Mouse (Mus musculus) small intestine, adult 2 months (tissue): ENCODE measurements around the gene Gmppa. TPM values are rescaled to one million over a fixed set of nuclear protein-coding genes. Genes with fewer than 3 reads are reported as not detected.
A peak's percentile ranks its signal among the peaks of the same experiment; 100 is the strongest.

Experiments
- H3K27ac ChIP-seq: fragments of 200-500 bp; 2 replicates; pipeline ENCODE4 v1.5.1; 2012; ENCODE audit warnings: low read depth, low read length, control low read depth, inconsistent platforms; ENCODE audit not compliant: insufficient read depth
- H3K27me3 ChIP-seq: fragments of 200-500 bp; 2 replicates; pipeline ENCODE4 v1.6.1; 2012; ENCODE audit warnings: mild to moderate bottlenecking, moderate library complexity, low read length, inconsistent platforms; ENCODE audit not compliant: control insufficient read depth, insufficient read depth
- H3K36me3 ChIP-seq: fragments of 200-500 bp; 2 replicates; pipeline ENCODE4 v1.6.1; 2012; ENCODE audit warnings: mild to moderate bottlenecking, low read length, control low read depth, inconsistent platforms; ENCODE audit not compliant: control insufficient read depth, insufficient read depth
- H3K4me1 ChIP-seq: fragments of 200-500 bp; 2 replicates; pipeline ENCODE4 v1.6.1; 2012; ENCODE audit warnings: low read length, inconsistent platforms, mixed read lengths; ENCODE audit not compliant: control insufficient read depth, insufficient read depth, insufficient read length
- H3K4me3 ChIP-seq: fragments of 200-500 bp; 2 replicates; pipeline ENCODE4 v1.5.1; 2012; ENCODE audit warnings: low read depth, mild to moderate bottlenecking, control low read depth, inconsistent platforms, low read length, moderate library complexity
- CTCF ChIP-seq: fragments of 200-500 bp; IDR thresholded peaks from 2 replicates; pipeline ENCODE4 v1.5.1; 2012; ENCODE audit warnings: low read depth, mild to moderate bottlenecking, control low read depth, inconsistent platforms, low read length, moderate library complexity, mixed read lengths; ENCODE audit not compliant: insufficient replicate concordance, insufficient read length; ENCODE audit errors: extremely low read depth
- POLR2A ChIP-seq: fragments of 200-500 bp; IDR thresholded peaks from 2 replicates; pipeline ENCODE4 v1.6.1; 2012; ENCODE audit warnings: low read depth, mild to moderate bottlenecking, control low read depth, inconsistent platforms, low read length, moderate library complexity
- WGBS: fragments of 180-500 bp; shearing (Covaris S2); methylation state at CpG from one replicate; pipeline ENCODE4 v1.1.7; 2018; 5-methylcytosine and 5-hydroxymethylcytosine counted together
- polyA plus RNA-seq: library from polyadenylated mRNA; depleted of rRNA; stranded (reverse); fragments of >200 nt; gene quantifications from 2 replicates; pipeline ENCODE4 v1.2.3, GENCODE M21; 2012

Gene Gmppa
- polyA plus RNA-seq, 1 experiment, result 187 TPM

DNA sequence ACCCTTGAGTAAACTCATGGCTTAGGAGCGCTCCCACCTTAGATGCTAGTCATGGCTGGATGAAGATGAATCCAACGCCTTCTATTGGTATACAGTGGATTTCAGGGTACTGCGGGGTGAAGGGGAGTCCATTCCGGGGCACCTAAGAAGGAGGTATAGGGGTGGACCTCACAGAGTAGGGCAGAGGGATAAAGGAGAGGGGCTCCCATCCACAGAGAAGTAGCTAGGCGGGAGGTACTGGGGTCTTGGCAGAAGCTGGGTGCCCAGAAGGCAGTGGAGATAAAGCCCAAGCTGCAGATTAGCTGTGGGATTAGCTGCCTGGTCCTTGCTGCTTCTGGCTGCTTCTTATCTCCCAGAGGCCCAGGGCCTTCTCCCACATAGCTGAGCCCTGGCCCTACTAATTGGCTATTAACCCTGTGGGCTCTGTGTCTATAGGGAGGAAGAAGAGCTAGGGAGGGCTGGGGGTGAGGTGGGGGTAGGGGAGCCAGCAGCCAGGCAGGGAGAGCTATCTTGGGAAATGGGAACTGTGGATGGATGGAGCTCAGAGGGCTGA lies 28.0 kb downstream of the Gmppa start:
- Histone ChIP-seq H3K27me3 (peaks cover 11% of the 10 kb centered on the region; the same call in 1 of the 2 replicates), H3K4me1 (no peaks in the 10 kb centered on the region; the same call in 1 of the 2 replicates), H3K36me3 (no peaks in the 10 kb centered on the region), H3K27ac (no peak overlapping the region), H3K4me3 (no peak overlapping the region)
- TF ChIP-seq CTCF (no peak), POLR2A (no peak)
- 80% methylated on average over 5 of the region's 5 CpGs for WGBS

DNA sequence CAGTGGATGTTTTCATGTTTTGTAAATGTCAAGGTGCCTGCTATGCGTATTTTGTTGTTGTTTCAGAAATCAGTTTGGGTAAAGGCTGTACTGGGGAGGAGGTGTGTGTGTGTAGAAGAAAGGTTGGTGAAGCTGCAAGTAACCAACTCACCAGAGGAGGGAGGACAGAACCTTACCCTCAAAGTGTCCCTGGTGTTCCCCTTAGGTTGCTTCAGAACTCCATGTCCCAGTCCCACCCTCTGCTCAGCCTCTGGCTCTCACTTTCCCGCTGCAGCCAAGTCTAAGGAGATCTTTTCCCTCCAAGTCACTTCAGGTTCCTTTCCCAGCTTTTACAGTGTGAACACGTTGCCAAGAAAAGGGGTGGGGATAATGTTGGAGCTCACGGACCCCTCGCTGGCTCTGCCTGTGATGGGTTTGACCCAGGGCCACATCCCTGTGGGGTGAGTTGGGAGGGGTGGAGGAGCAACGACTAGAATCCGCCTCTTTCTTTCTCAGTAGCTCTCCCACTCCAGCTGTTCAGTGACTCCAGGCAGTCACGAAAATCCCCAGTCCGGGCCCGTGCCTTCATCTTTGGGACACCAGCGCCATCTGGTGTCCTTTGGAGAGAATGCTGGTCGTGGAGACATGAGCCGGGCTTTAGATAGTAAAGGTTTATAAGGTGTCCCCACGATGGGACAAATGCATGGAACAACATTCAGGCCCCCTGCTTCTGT lies 31.6 kb downstream of the Gmppa start:
- Histone ChIP-seq H3K27ac (no peak overlapping the region), H3K4me1 (no peaks in the 10 kb centered on the region), H3K36me3 (no peaks in the 10 kb centered on the region), H3K27me3 (no peaks in the 10 kb centered on the region; the same call in 1 of the 2 replicates), H3K4me3 (no peak overlapping the region)
- TF ChIP-seq CTCF (peak; percentile 95), POLR2A (no peak)
- 10% methylated on average over 14 of the region's 14 CpGs for WGBS

DNA sequence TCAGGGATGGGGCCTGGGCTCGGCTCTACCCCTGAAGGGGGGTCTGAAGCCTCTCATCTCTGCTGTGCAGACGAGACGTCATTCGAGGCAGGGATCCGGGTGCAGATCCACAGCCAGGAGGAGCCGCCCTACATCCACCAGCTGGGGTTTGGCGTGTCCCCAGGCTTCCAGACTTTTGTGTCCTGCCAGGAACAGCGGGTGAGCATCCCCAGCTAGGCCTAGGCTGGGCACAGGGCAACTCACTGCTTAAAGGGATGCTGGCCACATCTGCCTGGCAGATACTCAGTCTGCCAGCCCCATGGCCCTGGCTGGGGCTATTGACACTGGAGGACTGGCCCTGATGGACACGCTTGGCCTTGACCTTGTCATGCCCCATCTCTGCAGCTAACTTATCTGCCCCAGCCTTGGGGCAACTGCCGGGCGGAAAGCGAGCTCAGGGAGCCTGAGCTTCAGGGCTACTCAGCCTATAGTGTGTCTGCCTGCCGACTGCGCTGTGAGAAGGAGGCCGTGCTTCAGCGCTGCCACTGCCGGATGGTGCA lies 33.6 kb downstream of the Gmppa start:
- no peak overlapping the region for H3K4me3 ChIP-seq
- H3K36me3 ChIP-seq, result peaks cover 3% of the 10 kb centered on the region; the same call in 1 of the 2 replicates
- TF ChIP-seq CTCF, result no peak
- TF ChIP-seq POLR2A, result no peak
- WGBS, result 70% methylated on average over 17 of the region's 17 CpGs
- no peaks in the 10 kb centered on the region for H3K27me3 ChIP-seq
- H3K4me1 ChIP-seq, result no peaks in the 10 kb centered on the region
- H3K27ac ChIP-seq, result no peak overlapping the region

DNA sequence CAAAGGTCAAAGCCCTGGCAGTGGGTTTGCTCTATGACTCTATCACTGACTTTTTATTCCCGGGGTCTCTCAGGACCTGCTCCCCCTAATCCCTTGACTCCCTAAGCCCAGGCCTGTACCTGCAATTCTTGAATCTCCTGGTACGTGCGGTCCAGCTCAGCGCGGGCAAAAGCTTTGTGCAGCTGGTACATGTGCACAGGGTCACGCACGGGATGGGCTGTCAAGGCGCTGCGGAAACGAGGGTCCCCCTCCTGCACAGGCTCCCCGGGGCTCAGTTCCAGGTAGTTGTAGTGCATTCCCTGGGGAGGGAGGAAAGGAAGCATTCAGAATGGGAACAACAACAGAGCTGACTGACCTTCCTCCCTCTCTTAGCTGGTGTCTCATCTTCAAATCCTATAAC lies 40.7 kb downstream of the Gmppa start:
- H3K4me3 ChIP-seq, result no peak overlapping the region
- WGBS, result 95% methylated on average over 11 of the region's 11 CpGs
- no peaks in the 10 kb centered on the region; the same call in 1 of the 2 replicates for H3K27me3 ChIP-seq
- H3K36me3 ChIP-seq, result peaks cover 13% of the 10 kb centered on the region; the same call in 1 of the 2 replicates
- peaks cover 13% of the 10 kb centered on the region for H3K4me1 ChIP-seq
- TF ChIP-seq POLR2A (no peak), CTCF (no peak)
- no peak overlapping the region for H3K27ac ChIP-seq

DNA sequence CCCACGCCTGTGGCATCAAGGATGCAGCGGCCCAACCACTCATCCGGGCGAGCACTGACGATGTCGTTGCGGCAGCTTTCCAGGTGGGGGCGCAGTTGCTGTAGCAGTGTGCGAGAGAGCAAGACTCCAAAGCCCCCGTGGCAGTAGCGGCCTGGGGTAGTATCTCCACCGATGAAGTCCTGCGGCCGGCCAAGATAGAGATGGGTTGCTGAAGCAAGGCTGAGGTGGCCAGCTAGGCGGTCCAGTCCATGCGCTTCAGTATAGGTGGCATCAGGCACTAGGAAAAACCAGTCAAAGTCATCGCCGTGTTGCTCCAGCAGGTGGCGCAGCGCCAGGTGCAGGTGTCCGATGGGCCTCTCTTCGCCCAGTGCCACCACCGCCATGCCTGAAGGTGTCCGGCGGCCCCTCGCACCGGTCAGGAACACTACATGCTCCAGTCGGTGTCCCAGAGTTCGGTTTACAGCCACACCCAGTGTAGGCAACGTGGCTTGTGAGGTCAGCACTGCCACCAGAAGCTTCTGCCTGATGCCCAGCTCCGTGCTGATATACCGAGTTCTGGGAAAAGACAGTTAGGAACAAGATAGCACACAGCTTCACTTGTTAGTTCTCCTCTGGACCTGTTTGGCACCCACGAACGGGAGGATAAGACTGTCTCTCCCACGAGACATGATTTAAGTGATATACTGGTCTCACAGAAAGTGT lies 41.7 kb downstream of the Gmppa start:
- Histone ChIP-seq H3K27me3 (no peaks in the 10 kb centered on the region; the same call in 1 of the 2 replicates), H3K36me3 (peaks cover 13% of the 10 kb centered on the region; the same call in 1 of the 2 replicates), H3K27ac (no peak overlapping the region), H3K4me3 (peak overlapping the region; percentile 24), H3K4me1 (peaks cover 13% of the 10 kb centered on the region)
- no peak for TF ChIP-seq POLR2A
- peak; percentile 93 for TF ChIP-seq CTCF
- 13% methylated on average over 35 of the region's 35 CpGs for WGBS

DNA sequence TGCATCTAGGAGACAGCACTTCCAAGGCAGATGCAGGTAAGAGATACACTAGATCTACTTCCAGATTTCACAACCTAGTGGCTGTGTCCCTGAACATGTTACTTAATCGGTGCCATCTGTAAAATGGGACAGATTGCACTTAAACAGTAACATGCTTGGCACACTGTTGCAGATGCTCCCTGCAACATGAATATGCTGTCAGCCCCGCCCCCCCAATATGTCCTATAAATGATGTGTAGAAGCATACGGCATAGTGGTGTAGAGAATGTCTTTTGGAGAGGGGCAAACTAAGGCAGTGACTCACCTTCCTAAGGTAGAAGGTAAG lies 42.2 kb downstream of the Gmppa start:
- Histone ChIP-seq H3K27ac (no peak overlapping the region), H3K36me3 (peaks cover 13% of the 10 kb centered on the region; the same call in 1 of the 2 replicates), H3K4me3 (no peak overlapping the region), H3K27me3 (peaks cover 2% of the 10 kb centered on the region; the same call in 1 of the 2 replicates), H3K4me1 (peaks cover 13% of the 10 kb centered on the region)
- WGBS, result 42% methylated on average over 3 of the region's 3 CpGs
- TF ChIP-seq POLR2A (no peak), CTCF (no peak)
